Mouse (Mus musculus): ENCODE measurements around the gene Pcbp1. TPM values are rescaled to one million over a fixed set of nuclear protein-coding genes. Genes with fewer than 3 reads are reported as not detected.

Pcbp1 gene
- total and polyA plus RNA-seq, 2 experiments from 2014 or later: 49.3 to 340 TPM

DNA sequence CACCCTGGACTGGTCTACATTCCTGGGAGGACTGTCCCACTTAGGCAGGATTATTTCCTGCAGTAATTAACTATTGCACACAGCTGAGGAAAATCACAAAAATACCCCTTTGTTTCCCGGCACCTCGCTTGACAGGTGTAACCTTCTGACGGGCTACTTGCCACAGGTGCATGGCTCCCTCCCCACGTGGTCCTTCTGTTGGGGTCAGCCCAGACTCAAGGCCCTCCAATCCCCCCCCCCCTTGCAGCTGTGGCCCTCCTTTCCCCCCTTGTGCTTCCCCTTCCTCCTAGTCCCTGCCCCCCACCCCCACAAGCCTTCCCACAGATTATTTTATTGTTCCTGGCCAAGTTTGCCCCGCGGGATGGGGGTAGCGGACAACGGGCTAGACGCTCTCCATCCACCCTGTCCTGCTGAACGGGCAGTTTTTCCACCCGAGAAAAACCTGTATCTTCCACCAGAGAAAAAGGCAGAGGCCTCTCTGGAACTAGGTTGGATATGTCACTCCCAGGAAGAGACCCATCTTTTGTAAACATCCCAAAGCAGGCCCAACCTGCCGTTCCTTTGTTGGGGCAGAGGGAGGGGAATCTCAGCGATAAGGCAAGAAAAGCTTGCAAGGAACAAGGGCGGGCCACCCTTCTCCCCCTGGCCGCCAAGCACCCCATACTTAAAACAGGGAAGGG lies 2.2 kb downstream of the Pcbp1 start:
- peak overlapping the region; percentile 87 for H3K4me2 ChIP-seq (ENCODE audit: low read depth)
- peak overlapping the region; percentile 95 for H3K4me3 ChIP-seq (ENCODE audit: low read depth, low read length)
- DNase-seq: peak; percentile 43
- H3K27ac ChIP-seq (ENCODE audit: low read depth, low read length): peak overlapping the region; percentile 81
- peak overlapping the region; percentile 99 for H3K9ac ChIP-seq
- H3K4me1 ChIP-seq (ENCODE audit: insufficient read depth): peaks cover 12% of the 10 kb centered on the region
- WGBS: 0% methylated on average over 15 of the region's 15 CpGs
- no peaks in the 10 kb centered on the region for H3K27me3 ChIP-seq (ENCODE audit: insufficient read depth, low read length)
- ATAC-seq: no peak
- no peaks in the 10 kb centered on the region for H3K9me3 ChIP-seq (ENCODE audit: low read length)
- no peak for TF ChIP-seq CTCF (IDR thresholded peaks at IDR 0.05; ENCODE audit: low read depth)
- H3K36me3 ChIP-seq (ENCODE audit: insufficient read depth): peaks cover 4% of the 10 kb centered on the region; the same call in 1 of the 2 replicates

- ATAC-seq: no peak
- Histone ChIP-seq H3K4me2 (ENCODE audit: low read depth) (peak overlapping the region; percentile 87), H3K9ac (peak overlapping the region; percentile 99), H3K27ac (ENCODE audit: low read depth, low read length) (peak overlapping the region; percentile 81), H3K9me3 (ENCODE audit: low read length) (no peaks in the 10 kb centered on the region), H3K4me3 (ENCODE audit: low read depth, low read length) (peak overlapping the region; percentile 95), H3K27me3 (ENCODE audit: insufficient read depth, low read length) (no peaks in the 10 kb centered on the region), H3K4me1 (ENCODE audit: insufficient read depth) (peaks cover 12% of the 10 kb centered on the region), H3K36me3 (ENCODE audit: insufficient read depth) (peaks cover 4% of the 10 kb centered on the region; the same call in 1 of the 2 replicates)
- WGBS: 34% methylated on average over 3 of the region's 3 CpGs
- DNase-seq: no peak
- TF ChIP-seq CTCF (IDR thresholded peaks at IDR 0.05; ENCODE audit: low read depth): no peak
Measured at GRCm38 (mm10) chr6:86523242-86523754, 2.8 kb downstream of the Pcbp1 start.

DNA sequence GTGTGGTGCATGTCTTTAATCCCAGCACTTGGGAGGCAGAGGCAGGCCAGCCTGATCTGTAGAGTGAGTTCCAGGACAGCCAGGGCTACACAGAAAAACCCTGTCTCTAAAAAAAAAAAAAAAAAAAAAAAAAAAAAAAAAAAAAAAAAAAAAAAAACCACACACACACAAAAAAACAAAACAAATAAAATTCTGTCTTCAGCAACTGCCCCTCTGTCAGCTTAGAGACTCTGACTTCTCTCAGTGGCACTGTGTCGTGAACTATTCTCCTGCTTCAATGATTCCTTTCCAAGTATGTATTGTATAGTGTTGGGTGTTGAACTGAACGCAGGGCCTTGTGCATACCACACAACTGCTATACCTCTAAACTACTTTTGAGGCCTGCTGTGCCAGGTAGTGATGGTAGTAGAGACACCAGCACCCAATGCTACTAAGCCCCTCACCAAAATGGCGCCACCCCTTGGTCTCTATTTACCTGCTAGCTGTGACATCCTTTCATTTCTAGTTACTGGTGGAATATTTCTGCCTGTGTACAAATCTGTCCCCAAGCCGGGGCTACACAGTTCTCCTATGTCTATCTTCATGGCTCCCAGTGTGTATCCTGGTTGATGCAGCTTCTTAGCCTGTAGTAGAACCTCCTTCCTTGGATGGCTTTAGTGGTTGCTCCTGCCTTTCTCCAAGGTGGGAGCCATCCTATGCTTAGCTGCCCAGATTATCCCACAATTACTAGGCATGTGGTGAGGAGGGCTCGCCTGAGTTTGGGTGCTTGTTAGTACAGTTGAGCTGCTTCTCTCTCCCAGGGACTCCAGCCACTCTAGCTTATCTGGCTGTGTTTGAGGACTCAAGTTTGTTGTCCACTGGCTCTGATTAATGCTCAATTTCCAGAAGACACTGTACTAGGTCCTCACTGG lies 3.9 kb downstream of the Pcbp1 start:
- no peak for TF ChIP-seq CTCF (IDR thresholded peaks at IDR 0.05; ENCODE audit: low read depth)
- Histone ChIP-seq H3K9me3 (ENCODE audit: low read length) (no peaks in the 10 kb centered on the region), H3K9ac (no peak overlapping the region), H3K4me2 (ENCODE audit: low read depth) (peak overlapping the region; percentile 87), H3K4me3 (ENCODE audit: low read depth, low read length) (0 out of 2 replicates have a peak overlapping the region, but pooled peaks have one; percentile 95), H3K27me3 (ENCODE audit: insufficient read depth, low read length) (no peaks in the 10 kb centered on the region), H3K27ac (ENCODE audit: low read depth, low read length) (no peak overlapping the region), H3K4me1 (ENCODE audit: insufficient read depth) (peaks cover 5% of the 10 kb centered on the region), H3K36me3 (ENCODE audit: insufficient read depth) (peaks cover 4% of the 10 kb centered on the region; the same call in 1 of the 2 replicates)
- ATAC-seq (no peak), DNase-seq (no peak)
- WGBS: 83% methylated on average over 5 of the region's 5 CpGs

GRCm38 (mm10) chr6:86519767-86520345 lies 6.3 kb downstream of the Pcbp1 start:
- Histone ChIP-seq H3K36me3 (ENCODE audit: insufficient read depth) (peaks cover 4% of the 10 kb centered on the region; the same call in 1 of the 2 replicates), H3K4me3 (ENCODE audit: low read depth, low read length) (no peak overlapping the region), H3K27me3 (ENCODE audit: insufficient read depth, low read length) (no peaks in the 10 kb centered on the region), H3K4me1 (ENCODE audit: insufficient read depth) (peaks cover 5% of the 10 kb centered on the region; the same call in 1 of the 2 replicates), H3K27ac (ENCODE audit: low read depth, low read length) (no peak overlapping the region), H3K9ac (no peak overlapping the region), H3K4me2 (ENCODE audit: low read depth) (no peak overlapping the region), H3K9me3 (ENCODE audit: low read length) (no peaks in the 10 kb centered on the region)
- no peak for DNase-seq
- no peak for TF ChIP-seq CTCF (IDR thresholded peaks at IDR 0.05; ENCODE audit: low read depth)
- WGBS: 84% methylated on average over 3 of the region's 3 CpGs
- no peak for ATAC-seq

- Histone ChIP-seq H3K27me3 (ENCODE audit: insufficient read depth, low read length) (no peaks in the 10 kb centered on the region), H3K4me2 (ENCODE audit: low read depth) (no peak overlapping the region), H3K27ac (ENCODE audit: low read depth, low read length) (no peak overlapping the region), H3K36me3 (ENCODE audit: insufficient read depth) (peaks cover 3% of the 10 kb centered on the region; the same call in 1 of the 2 replicates), H3K9ac (no peak overlapping the region), H3K4me1 (ENCODE audit: insufficient read depth) (no peaks in the 10 kb centered on the region), H3K4me3 (ENCODE audit: low read depth, low read length) (no peak overlapping the region), H3K9me3 (ENCODE audit: low read length) (no peaks in the 10 kb centered on the region)
- WGBS: 73% methylated on average over 1 of the region's 1 CpGs
- DNase-seq: no peak
- TF ChIP-seq CTCF (IDR thresholded peaks at IDR 0.05; ENCODE audit: low read depth): no peak
- no peak for ATAC-seq
Measured at GRCm38 (mm10) chr6:86516021-86516420, 10.1 kb downstream of the Pcbp1 start.

- 94% methylated on average over 4 of the region's 4 CpGs for WGBS
- Histone ChIP-seq H3K27me3 (ENCODE audit: insufficient read depth, low read length) (no peaks in the 10 kb centered on the region), H3K4me1 (ENCODE audit: insufficient read depth) (no peaks in the 10 kb centered on the region), H3K27ac (ENCODE audit: low read depth, low read length) (no peak overlapping the region), H3K4me2 (ENCODE audit: low read depth) (no peak overlapping the region), H3K4me3 (ENCODE audit: low read depth, low read length) (no peak overlapping the region), H3K9ac (no peak overlapping the region), H3K9me3 (ENCODE audit: low read length) (no peaks in the 10 kb centered on the region), H3K36me3 (ENCODE audit: insufficient read depth) (no peaks in the 10 kb centered on the region)
- ATAC-seq: no peak
- DNase-seq: no peak
- no peak for TF ChIP-seq CTCF (IDR thresholded peaks at IDR 0.05; ENCODE audit: low read depth)
Measured at GRCm38 (mm10) chr6:86513296-86513695, 12.8 kb downstream of the Pcbp1 start.

Data from forebrain, postnatal 0 days (tissue).